Mouse (Mus musculus) right cerebral cortex, postnatal 25 days (tissue): Measurements from ENCODE around the gene Ccdc8.
A peak's percentile ranks its signal among the peaks of the same experiment; 100 is the strongest.

Experiments
- DNase-seq: peaks from one replicate; pipeline ENCODE4 v3.0.0; 2022

Gene Ccdc8

GRCm38 (mm10) chr7:17015381-17015780 lies 22.9 kb downstream of the Ccdc8 start:
- DNase-seq = no peak

- DNase-seq = peak; percentile 92
These were observed 24.5 kb downstream of the Ccdc8 start for GRCm38 (mm10) chr7:17017036-17017435.

- DNase-seq = no peak
These were observed 25.4 kb downstream of the Ccdc8 start for GRCm38 (mm10) chr7:17017921-17018320.

GRCm38 (mm10) chr7:17019426-17020166 lies 27.1 kb downstream of the Ccdc8 start:
- no peak for DNase-seq

- no peak for DNase-seq
These were observed 29.7 kb downstream of the Ccdc8 start for GRCm38 (mm10) chr7:17022176-17022575.

GRCm38 (mm10) chr7:17023701-17024100 lies 31.2 kb downstream of the Ccdc8 start:
- DNase-seq = no peak

- DNase-seq = no peak
These were observed 31.6 kb downstream of the Ccdc8 start for GRCm38 (mm10) chr7:17024141-17024540.

- no peak for DNase-seq
These were observed 32.5 kb downstream of the Ccdc8 start for GRCm38 (mm10) chr7:17024814-17025504.

- DNase-seq = no peak
These were observed 33.0 kb downstream of the Ccdc8 start for GRCm38 (mm10) chr7:17025505-17025894.

- DNase-seq = no peak
These were observed 33.6 kb downstream of the Ccdc8 start for GRCm38 (mm10) chr7:17025896-17026622.

GRCm38 (mm10) chr7:17026710-17027587 lies 34.4 kb downstream of the Ccdc8 start:
- no peak for DNase-seq

GRCm38 (mm10) chr7:17027588-17028343 lies 35.3 kb downstream of the Ccdc8 start, which contains the start of gene Ppp5c:
Ppp5c (minus strand) TSS chr7:17027924.
- DNase-seq = peak; percentile 91

- DNase-seq = no peak
These were observed 36.4 kb downstream of the Ccdc8 start for GRCm38 (mm10) chr7:17028923-17029322.

GRCm38 (mm10) chr7:17030239-17030638 lies 37.7 kb downstream of the Ccdc8 start:
- no peak for DNase-seq

- DNase-seq = no peak
These were observed 45.6 kb downstream of the Ccdc8 start for GRCm38 (mm10) chr7:17038018-17038695.

GRCm38 (mm10) chr7:17039373-17039772 lies 46.9 kb downstream of the Ccdc8 start:
- DNase-seq = no peak

GRCm38 (mm10) chr7:17045743-17046142 lies 53.2 kb downstream of the Ccdc8 start:
- DNase-seq = peak; percentile 72
